Mouse (Mus musculus) spleen, postnatal 10 days (tissue): ENCODE data around the gene Gsdma2.
"Not testable (repeated sequence)": the region's sequence is repeated elsewhere in the genome, so short reads cannot be mapped to it uniquely, and the experiment has no call there.

Source experiments
- DNase-seq, 2 experiments: peaks; one replicate each; pipeline ENCODE4 v3.0.0; 2021 to 2022; ENCODE audit warnings: low spot score in 2 of 2

The Gsdma2 gene

DNA sequence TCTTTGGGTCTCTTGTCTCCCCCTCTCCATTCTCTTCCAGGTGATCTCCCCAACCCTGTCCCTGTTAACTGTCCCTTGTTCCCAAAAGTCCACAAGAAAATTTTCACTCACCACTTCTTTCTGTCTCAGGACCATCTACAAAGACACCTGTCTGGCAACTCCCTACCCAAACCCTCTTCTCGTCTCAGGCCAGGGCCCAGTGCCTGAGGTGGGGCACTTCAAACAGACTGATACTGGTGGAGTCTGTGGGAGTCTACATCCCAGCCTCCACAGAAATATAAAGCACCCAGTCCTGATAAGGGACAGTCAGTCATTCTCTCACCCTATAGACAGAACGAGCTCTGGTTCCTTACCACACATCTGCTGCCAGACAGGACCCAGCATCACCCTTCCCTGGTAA, at the start of gene Gsdma2:
Gsdma2 (plus strand) TSS at position 301 of the 400 bp plus-strand sequence.
- DNase-seq: no peak

DNA sequence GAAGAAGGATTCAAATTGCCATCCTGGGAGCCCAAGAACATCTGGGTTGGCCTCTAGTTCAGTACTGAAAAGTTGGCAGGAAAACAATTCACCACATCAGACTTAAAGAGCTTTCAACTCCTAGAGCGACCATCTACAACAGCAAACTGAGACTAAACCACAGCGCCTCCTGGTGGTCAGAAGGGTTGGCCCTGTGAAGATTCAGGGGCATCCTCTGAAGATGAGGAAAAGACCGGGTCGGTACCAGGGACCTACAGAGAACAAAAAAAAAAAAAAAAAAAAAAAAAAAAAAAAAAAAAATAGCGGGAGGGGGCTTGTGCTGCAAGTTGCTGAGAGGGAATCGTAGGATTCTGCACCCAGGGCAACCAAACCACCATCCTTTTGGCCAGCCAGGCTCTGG, 49.2 kb upstream of the Gsdma2 start:
- peak; percentile 78 to 89 for DNase-seq

- no peak for DNase-seq
These were observed 48.6 kb upstream of the Gsdma2 start, which contains the start of gene Lrrc3c for GRCm38 (mm10) chr11:98597991-98598390. Gene Lrrc3c (plus strand): TSS chr11:98598291.

DNA sequence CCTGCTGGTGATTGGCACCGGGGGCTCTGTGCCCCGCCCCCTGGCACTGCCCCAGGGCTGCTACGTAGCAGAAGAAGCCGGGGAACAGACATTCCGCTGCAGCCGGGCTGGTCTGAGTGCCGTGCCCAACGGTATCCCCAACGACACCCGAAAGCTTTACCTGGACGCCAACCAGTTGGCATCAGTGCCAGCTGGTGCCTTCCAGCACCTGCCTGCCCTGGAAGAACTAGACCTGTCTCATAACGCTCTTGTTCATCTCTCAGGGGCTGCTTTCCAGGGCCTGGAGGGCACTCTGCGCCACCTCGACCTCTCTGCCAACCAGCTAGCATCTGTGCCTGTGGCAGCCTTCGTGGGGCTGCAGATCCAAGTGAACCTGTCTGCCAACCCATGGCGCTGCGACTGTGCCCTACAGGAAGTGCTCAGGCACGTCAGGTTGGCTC, 47.7 kb upstream of the Gsdma2 start:
- DNase-seq: no peak

DNA sequence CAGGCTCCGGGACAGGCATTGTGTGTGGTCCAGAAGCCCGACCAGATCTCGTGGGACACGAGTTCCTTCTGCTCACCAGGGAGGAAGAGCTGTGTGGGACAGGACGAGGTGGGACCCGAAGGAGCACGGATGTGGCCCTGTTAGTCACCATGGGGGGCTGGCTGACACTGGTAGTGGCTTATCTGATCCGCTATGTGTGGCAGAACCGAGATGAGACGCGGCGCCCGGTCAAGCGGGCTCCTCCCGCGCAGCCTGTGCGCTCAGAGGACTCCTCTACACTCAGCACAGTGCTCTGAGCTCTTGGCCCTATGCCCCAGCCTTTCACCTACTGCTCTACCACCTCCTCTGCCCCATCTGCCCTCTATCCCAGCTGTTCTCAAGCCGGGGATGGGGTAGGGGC, 47.3 kb upstream of the Gsdma2 start:
- DNase-seq: peak in 1 of 2 experiments; percentile 16

- peak; percentile 20 to 71 for DNase-seq
These were observed 44.4 kb upstream of the Gsdma2 start for GRCm38 (mm10) chr11:98602090-98602690.

DNA sequence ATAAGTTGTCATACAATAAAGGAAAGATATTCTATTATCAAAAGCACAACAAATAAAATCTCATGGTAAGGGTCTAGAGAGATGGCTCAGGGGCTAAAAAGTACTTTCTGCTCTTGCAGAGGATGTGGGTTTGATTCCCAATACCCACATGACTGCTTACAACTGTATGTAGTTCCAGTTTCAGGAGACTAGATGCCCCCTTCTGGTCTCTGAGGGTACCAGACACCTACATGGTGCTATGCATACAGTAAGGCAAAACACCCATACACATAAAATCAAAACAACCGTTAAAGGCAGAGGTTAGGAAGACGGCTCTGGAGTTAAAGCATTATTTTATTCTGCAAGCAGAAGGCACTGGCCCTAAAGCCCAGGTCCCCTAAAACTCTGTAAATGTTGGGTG, 42.6 kb upstream of the Gsdma2 start:
- peak in 1 of 2 experiments; percentile 12 for DNase-seq

GRCm38 (mm10) chr11:98604911-98605310, 41.6 kb upstream of the Gsdma2 start:
- peak in 1 of 2 experiments; percentile 10 for DNase-seq

- DNase-seq: peak in 1 of 2 experiments; percentile 54
These were observed 39.8 kb upstream of the Gsdma2 start for GRCm38 (mm10) chr11:98606763-98607162.

DNA sequence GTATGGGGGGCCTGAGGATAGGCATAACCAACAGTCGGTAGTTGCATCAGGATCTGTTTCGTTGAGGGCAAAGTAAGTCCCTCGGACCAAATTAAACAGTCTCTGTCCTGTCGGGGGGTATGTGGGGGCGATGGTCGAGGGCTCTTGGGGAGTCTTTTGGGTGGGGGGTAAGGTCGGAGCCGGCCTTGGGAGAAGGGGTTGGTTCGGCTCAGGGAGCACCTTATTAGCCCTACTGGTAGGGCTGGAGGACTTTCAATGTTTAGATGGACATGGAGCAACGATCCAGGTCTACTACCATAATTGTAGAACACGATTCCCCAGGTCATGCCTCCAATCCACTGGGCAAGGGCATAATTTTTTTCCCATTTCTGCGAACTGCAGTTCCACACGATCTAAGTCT, 25.8 kb upstream of the Gsdma2 start:
- DNase-seq: peak in 1 of 2 experiments; percentile 1

DNA sequence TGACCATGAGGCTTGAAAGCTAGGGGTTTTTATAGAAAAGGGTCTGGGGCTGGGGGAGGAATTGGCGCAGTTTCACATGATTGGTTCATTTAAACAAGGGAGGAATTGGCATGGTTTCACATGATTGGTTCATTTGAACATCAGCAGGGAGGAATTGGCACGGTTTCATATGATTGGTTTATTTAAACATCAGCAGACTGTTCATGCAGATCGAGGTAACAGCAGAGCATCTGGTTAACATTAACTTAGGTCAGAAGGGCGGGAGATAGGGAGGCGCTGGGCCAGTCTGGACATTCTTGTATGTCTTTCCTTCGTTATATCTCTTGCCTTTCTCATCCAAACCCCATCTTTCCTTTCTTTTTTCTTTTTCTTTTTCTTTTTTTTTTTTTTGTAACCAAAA, 22.6 kb upstream of the Gsdma2 start:
- DNase-seq: not testable (repeated sequence)

- not testable (repeated sequence) for DNase-seq
These were observed 22.2 kb upstream of the Gsdma2 start for GRCm38 (mm10) chr11:98624381-98624780.

- no peak for DNase-seq
These were observed 20.7 kb upstream of the Gsdma2 start, which contains the start of the genes Gm12355 and Gsdma3 for GRCm38 (mm10) chr11:98625611-98626410. Gene Gm12355 (minus strand): TSS chr11:98625661. Gene Gsdma3 (plus strand): TSS chr11:98626360.

DNA sequence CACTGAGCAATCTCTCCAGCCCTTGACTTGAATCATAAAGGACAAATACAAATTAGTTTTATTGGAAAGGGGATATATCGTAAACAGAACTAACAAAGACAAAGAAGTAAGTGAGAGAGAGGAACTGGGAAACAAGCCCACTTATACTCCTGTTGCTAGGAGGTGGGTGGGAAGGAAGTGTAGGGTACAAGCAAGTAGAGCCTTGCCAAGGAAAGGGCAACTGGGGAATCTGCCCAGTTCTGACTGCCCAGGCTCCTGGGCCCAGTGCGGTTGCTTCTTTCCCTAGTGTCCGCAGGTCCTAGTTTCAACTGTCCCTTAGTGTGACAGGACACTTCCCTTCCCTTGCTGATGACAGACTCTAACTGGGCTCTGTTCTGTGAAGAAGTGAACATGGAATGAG, 17.9 kb upstream of the Gsdma2 start:
- no peak for DNase-seq

DNA sequence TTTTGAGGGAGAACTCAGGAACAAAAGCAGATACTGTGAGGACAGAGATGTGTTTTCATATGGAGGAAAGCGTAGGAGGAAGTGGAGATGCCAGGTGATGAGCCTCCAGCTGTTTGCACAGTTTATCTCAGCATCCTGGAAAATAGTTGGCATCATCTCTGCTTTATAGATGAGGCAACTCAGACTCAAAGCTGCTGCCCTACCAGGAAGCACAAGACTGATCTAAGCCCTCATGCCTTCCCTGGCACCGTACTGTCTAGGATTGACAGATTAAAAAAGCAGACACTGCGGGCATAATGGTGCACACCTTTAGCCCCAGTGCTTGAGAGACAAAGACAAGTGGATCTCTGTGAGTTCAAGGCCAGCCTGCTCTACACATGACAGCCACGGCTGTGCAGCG, 15.9 kb upstream of the Gsdma2 start:
- no peak for DNase-seq

DNA sequence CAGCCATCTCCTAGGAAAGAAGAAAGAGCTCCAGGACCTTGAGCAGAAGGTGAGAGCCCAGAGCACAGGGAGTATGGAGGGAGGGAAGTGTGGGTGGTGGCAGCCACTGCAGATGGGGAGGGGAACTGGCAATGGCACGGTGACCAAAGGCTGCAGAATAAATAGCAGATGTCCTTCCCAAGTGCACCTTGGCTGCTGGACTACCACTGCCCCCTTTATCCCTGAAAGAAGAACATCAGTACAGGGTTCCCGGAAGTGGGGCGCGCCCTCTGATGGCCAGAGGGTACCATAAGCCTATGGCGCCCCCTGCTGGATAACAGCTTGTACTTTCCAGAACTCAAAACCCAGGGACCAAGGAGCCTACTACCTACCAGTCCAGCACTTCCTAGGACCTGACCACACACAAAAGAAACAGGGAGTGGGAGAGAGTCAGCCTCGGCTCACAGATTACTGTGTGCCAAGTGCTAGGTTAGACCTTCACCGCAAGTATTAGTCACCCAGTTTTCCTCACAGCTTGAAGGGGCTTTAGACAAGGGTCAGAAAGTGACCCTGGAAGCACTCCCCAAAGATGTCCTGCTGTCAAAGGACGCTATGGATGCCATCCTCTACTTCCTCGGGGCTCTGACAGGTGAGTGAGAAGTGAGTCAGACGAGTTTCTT, 11.1 kb upstream of the Gsdma2 start:
- DNase-seq: peak; percentile 10 to 55

DNA sequence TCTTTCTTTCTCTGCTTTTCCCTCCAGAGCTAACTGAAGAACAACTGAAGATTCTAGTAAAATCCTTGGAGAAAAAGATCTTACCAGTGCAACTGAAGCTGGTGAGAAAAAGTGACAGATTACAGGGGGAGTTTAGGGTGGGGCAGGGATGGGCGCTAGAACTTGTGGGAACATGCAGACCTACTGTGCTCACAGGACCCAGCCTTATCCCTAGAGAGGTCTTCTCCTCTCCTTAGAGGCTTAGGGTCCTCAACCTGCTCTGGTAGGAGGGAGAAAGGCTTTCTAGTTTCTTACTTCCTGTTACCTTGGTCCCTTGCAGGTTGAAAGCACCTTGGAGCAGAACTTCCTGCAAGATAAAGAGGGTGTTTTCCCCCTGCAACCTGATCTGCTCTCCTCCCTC, 9.1 kb upstream of the Gsdma2 start:
- DNase-seq: no peak

GRCm38 (mm10) chr11:98640091-98640490, 6.5 kb upstream of the Gsdma2 start:
- no peak for DNase-seq

GRCm38 (mm10) chr11:98644757-98645156, 1.8 kb upstream of the Gsdma2 start:
- DNase-seq: no peak

DNA sequence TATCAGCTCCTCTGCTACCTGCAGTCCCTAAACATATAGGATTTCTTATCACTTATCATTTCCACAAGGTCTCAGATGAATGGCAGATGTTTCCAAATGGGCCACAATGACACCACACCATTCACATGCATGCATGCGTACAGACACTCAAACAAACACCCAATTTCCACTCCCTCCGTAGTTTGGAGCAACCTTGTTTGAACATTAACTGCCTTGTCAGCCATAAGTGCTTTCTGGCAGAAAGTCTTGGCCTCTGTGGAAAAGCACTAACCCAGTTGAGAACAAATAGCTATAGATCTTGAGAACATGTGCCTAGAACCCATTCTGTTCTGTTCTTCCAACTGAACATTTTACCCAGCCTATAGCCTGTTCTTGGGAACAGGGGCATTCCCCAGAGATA, 613 bp upstream of the Gsdma2 start:
- DNase-seq: no peak

GRCm38 (mm10) chr11:98655076-98655475, 8.5 kb downstream of the Gsdma2 start:
- DNase-seq: peak; percentile 28 to 72

DNA sequence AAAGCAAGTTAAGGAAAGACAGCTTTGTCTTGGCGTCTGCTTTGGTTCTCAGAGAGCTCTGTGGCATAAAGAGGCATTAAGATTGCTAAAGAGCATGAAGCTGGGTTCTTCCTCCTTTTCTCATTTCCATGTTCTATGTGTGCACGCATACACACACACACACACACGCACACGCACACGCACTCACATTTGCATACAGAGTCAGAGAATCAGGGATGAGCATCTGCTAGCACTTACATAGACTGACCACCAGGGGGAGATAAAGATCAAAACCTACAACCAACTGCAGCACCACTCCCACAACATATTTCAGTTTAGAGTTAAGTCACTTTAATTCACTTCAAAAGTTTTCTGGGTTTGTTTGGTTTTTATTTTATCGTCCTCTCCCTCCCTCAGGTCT, 14.0 kb downstream of the Gsdma2 start:
- peak in 1 of 2 experiments; percentile 60 for DNase-seq
